ENCODE assay signal across 29 mouse cellular contexts in genomic region chr9:115551080-115551479, GRCm38 (mm10).
A peak's percentile ranks its signal among the peaks of the same experiment; 100 is the strongest.
DNase-seq lines count a peak whose midpoint lies in the region; ATAC-seq and TF ChIP-seq lines count a peak whose summit lies in the region.
"Had no signal": no experiment of that assay in that cellular context is flagged by ENCODE, and none has a peak within 500 bp of the region (broad histone marks: within the 10 kb centered on the region; RNA-seq: fewer than 3 reads in every experiment).

No protein-coding gene starts in this region.

- WGBS in intestine, embryonic 15.5 days, result 86% methylated on average over 11 of the region's 11 CpGs

- intact Hi-C loops in gastrocnemius, adult 2 months (cut with DNase I), result loop anchor here (10.0 kb wide), 1 partner anchor 236 kb away; the partner anchor contains the start of gene Stt3b

- no peaks in the 10 kb centered on the region for H3K36me3 ChIP-seq in intestine, embryonic 15.5 days
- H3K36me3 ChIP-seq: forebrain, embryonic 10.5 days; G1E; heart, embryonic 15.5 days; hindbrain, embryonic 10.5 days; hindbrain, embryonic 13.5 days had no signal

- H3K27ac ChIP-seq in gastrocnemius, adult 2 months, result peak overlapping the region; percentile 52
- no peak overlapping the region for H3K27ac ChIP-seq in intestine, embryonic 15.5 days
- H3K27ac ChIP-seq: forebrain, embryonic 10.5 days; forebrain, embryonic 13.5 days; heart, adult 2 months; heart, embryonic 15.5 days; hindbrain, embryonic 10.5 days; hindbrain, embryonic 13.5 days had no signal

- ATAC-seq in granulocyte monocyte progenitor cell, adult 5-6 weeks (replicated peaks; ENCODE audit: poor library complexity, severe bottlenecking), result peak; percentile 72
- peak; percentile 73 for ATAC-seq in megakaryocyte progenitor cell, adult 5-6 weeks (replicated peaks; ENCODE audit: poor library complexity)
- ATAC-seq in intestine, embryonic 15.5 days, result no peak
- ATAC-seq: forebrain, embryonic 13.5 days; forebrain, embryonic 16.5 days; hindbrain, embryonic 16.5 days; Patski had no signal

- no peak overlapping the region for H3K4me3 ChIP-seq in gastrocnemius, adult 2 months
- no peak overlapping the region for H3K4me3 ChIP-seq in intestine, embryonic 15.5 days (replicated peaks)
- H3K4me3 ChIP-seq: forebrain, embryonic 10.5 days; forebrain, embryonic 13.5 days; heart, adult 2 months; heart, embryonic 15.5 days; hindbrain, embryonic 10.5 days; hindbrain, embryonic 13.5 days had no signal

- no peak overlapping the region for H3K4me2 ChIP-seq in intestine, embryonic 15.5 days (replicated peaks)
- H3K4me2 ChIP-seq: forebrain, embryonic 13.5 days; heart, embryonic 11.5 days; heart, embryonic 15.5 days; hindbrain, embryonic 13.5 days had no signal

- DNase-seq in gastrocnemius, adult 2 months, result no peak
- no peak for DNase-seq in gastrocnemius, adult 8-10 months (ENCODE audit: low spot score in 2 of 2)
- peak; percentile 16 for DNase-seq in 416B (ENCODE audit: low read depth)
- DNase-seq in urinary bladder, postnatal 14 days (ENCODE audit: low spot score), result no peak
- DNase-seq: adrenal gland, adult 2 months; adrenal gland, postnatal 14 days; B cell, adult 2 months; cerebellum, adult 11-12 months; cerebellum, adult 8-10 months; cerebellum, postnatal 10 days; cerebellum, postnatal 36 days; embryo, embryonic 11 days; heart, adult 2 months; heart, postnatal 10 days; heart, postnatal 36 days had no signal

- no peak overlapping the region for H3K9ac ChIP-seq in intestine, embryonic 15.5 days
- H3K9ac ChIP-seq: forebrain, embryonic 13.5 days; heart, embryonic 15.5 days; hindbrain, embryonic 13.5 days had no signal

- H3K4me1 ChIP-seq in intestine, embryonic 15.5 days (replicated peaks), result peaks cover 11% of the 10 kb centered on the region; the same call in 1 of the 2 replicates

- no peaks in the 10 kb centered on the region for H3K9me3 ChIP-seq in intestine, embryonic 15.5 days
- H3K9me3 ChIP-seq: forebrain, embryonic 10.5 days; forebrain, embryonic 13.5 days; heart, embryonic 15.5 days; hindbrain, embryonic 10.5 days; hindbrain, embryonic 13.5 days had no signal

- no peak for TF ChIP-seq CTCF in gastrocnemius, adult 2 months (IDR thresholded peaks at IDR 0.05)

- H3K27me3 ChIP-seq in intestine, embryonic 15.5 days (replicated peaks), result no peaks in the 10 kb centered on the region
- H3K27me3 ChIP-seq: CH12.LX; forebrain, embryonic 13.5 days; heart, embryonic 15.5 days; hindbrain, embryonic 13.5 days; Patski had no signal
